Mouse (Mus musculus) liver, embryonic 15.5 days (tissue): ENCODE measurements at regions not wholly inside any gene's neighbourhood (a gene's known extent, or its start where the extent isn't known, plus 50 kb on each side); places are given as distances from the start of the nearest gene placed in this dataset.

Source experiments
- ATAC-seq: fragments of 200-750 bp; cut with Nextera tagmentation; 2 replicates; pipeline ENCODE4 v1.8.0; 2017; ENCODE audit warnings: moderate number of reproducible peaks, mild to moderate bottlenecking, moderate library complexity; ENCODE audit not compliant: insufficient read depth
- H3K27ac ChIP-seq: fragments of 300-500 bp; sonication (generic); replicated peaks from 2 replicates; pipeline ENCODE4 v1.5.1; 2015; ENCODE audit warnings: mild to moderate bottlenecking, inconsistent platforms
- H3K27me3 ChIP-seq: fragments of 300-500 bp; sonication (generic); 2 replicates; pipeline ENCODE4 v1.6.1; 2015; ENCODE audit warnings: mild to moderate bottlenecking, inconsistent platforms
- H3K36me3 ChIP-seq: fragments of 300-500 bp; sonication (generic); replicated peaks from 2 replicates; pipeline ENCODE4 v1.6.1; 2015; ENCODE audit warnings: moderate library complexity, mild to moderate bottlenecking, inconsistent platforms
- H3K4me1 ChIP-seq: fragments of 300-500 bp; sonication (generic); replicated peaks from 2 replicates; pipeline ENCODE4 v1.6.1; 2015; ENCODE audit warnings: inconsistent platforms
- H3K4me2 ChIP-seq: fragments of 300-500 bp; sonication (generic); 2 replicates; pipeline ENCODE4 v1.6.1; 2015; ENCODE audit warnings: moderate library complexity, mild to moderate bottlenecking, inconsistent platforms
- H3K4me3 ChIP-seq: fragments of 300-500 bp; sonication (generic); replicated peaks from 2 replicates; pipeline ENCODE4 v1.5.1; 2015; ENCODE audit warnings: mild to moderate bottlenecking, inconsistent platforms
- H3K9ac ChIP-seq: fragments of 300-500 bp; sonication (generic); 2 replicates; pipeline ENCODE4 v1.6.1; 2015; ENCODE audit warnings: moderate library complexity, mild to moderate bottlenecking, inconsistent platforms
- H3K9me3 ChIP-seq: fragments of 300-500 bp; sonication (generic); replicated peaks from 2 replicates; pipeline ENCODE4 v1.6.1; 2016; ENCODE audit warnings: inconsistent platforms
- WGBS: fragments of 180-500 bp; shearing (Covaris S2); methylation state at CpG from one replicate; pipeline ENCODE4 v1.1.7; 2015; ENCODE audit warnings: mixed read lengths; ENCODE audit not compliant: insufficient replicate concordance; 5-methylcytosine and 5-hydroxymethylcytosine counted together

DNA sequence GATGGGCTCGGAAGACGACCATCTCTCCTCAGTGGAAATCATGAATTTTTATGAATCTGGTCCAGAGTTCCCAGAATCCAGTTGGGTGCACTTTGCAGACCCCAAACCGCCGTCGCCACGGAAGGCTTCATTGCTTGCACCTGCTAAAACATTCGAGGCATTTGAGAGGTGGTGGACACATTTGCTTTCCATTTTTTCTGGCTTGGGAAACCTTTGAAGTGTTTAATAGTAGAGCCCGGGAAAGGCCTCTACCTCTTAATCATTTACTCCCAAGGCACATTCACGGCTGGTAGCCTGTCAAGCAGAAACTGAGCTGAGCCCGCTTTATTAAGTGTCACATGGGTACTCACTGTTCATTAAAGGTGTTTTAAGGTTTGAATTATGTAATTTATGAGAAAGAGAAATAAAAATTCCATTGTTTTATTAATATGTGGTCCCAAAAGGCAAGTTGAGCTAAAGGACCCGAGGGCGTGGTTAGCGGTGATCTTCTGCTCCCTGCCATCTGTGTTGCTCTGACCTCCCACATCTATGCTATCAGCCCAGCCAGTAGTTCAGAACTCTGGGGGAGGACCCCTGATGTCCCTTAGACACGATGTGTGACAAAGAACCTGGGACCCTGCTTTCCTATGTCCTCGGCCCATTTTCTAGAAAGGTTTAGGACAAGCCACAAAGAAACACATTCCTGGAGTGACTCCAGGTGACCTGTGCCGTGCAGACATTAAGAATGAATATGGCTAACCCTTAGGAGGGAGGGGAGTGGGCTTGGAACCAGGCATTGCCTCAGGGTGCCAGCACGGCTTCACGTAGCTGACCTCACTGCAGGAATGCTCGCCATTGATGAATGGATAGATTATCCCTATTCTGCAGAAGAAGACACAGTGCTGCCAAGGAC, 227.9 kb downstream of the Emx2 start:
- 61% methylated on average over 19 of the region's 19 CpGs for WGBS
- no peak for ATAC-seq
- no peak overlapping the region for H3K4me3 ChIP-seq

DNA sequence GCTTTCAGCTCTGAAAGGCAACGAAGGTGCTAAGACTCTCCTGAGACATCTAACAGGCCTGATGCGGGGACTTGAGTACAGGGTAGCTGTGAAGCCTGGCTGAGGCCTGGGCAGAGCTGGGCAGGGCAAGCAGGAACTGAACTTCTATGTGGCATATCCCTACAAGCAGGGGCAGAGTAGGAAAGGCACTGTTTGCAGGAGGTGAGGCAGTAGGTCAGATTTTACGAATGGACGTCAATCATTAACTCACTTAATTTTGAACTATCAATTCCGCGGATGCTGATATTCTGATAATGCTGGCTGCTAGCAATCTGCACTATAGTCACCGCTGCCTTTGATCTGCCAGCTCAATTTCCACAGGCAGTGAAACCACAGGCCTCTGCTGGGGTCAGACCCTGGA, 229.0 kb downstream of the Emx2 start:
- WGBS = 69% methylated on average over 7 of the region's 7 CpGs
- H3K27ac ChIP-seq = no peak overlapping the region
- H3K36me3 ChIP-seq = no peaks in the 10 kb centered on the region
- no peaks in the 10 kb centered on the region for H3K27me3 ChIP-seq
- H3K4me3 ChIP-seq = no peak overlapping the region
- H3K9ac ChIP-seq = no peak overlapping the region
- H3K4me2 ChIP-seq = no peak overlapping the region
- no peak for ATAC-seq
- no peaks in the 10 kb centered on the region for H3K4me1 ChIP-seq
- no peaks in the 10 kb centered on the region for H3K9me3 ChIP-seq

More for the DNA sequence above, 227.9 kb downstream of the Emx2 start:
- Histone ChIP-seq H3K9me3 (no peaks in the 10 kb centered on the region), H3K27me3 (no peaks in the 10 kb centered on the region), H3K4me2 (no peak overlapping the region), H3K36me3 (no peaks in the 10 kb centered on the region), H3K9ac (no peak overlapping the region), H3K27ac (no peak overlapping the region), H3K4me1 (no peaks in the 10 kb centered on the region)

DNA sequence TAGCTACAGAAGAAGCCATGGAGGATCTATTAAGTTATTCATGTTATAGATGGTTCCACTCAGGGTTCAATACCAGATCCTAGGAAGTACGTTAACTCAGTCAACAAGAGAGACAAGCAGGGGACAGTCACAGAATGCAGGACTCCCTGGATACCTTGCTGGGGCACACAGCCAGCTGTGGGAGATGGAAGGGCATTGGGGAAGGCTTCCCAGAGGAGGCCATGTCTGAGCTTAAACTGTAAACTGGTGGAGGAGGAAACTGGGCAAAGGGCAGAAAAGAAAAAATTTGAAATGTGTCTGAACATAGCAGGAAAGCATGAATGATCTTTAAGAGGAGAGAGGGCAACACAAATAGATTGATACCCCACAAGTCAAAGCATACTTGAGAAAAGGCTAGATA, 229.5 kb downstream of the Emx2 start:
- Histone ChIP-seq H3K4me3 (no peak overlapping the region), H3K4me1 (no peaks in the 10 kb centered on the region), H3K9me3 (no peaks in the 10 kb centered on the region), H3K36me3 (no peaks in the 10 kb centered on the region), H3K27ac (no peak overlapping the region), H3K4me2 (no peak overlapping the region), H3K9ac (no peak overlapping the region), H3K27me3 (no peaks in the 10 kb centered on the region)
- ATAC-seq = no peak
- WGBS = 42% methylated on average over 1 of the region's 1 CpGs

DNA sequence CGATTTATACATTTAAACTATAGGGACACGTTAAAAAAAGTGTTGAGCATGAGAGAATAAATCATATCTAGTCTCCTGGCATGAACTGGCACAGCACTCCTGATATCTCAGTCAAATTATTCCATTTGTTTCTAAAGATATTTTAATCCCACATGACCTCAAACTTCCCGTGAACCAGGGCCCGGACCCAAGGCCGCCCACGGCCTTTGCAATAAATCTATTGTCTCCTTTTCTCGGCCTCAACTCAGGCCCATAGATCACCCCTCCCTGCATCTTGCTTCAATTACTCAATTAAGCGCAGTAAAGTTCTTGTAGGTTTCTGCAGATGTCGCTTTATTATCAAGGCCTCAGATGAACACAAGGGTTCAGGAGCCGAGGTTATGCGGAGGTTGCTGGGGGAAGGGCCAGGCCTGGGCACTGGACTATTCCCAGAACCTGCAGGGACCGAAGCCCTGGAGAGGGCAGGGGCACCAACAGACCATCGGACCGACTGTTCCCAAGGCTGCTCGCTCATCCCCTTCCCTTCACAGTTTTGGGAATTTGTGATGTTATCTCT, 233.4 kb downstream of the Emx2 start:
- no peaks in the 10 kb centered on the region for H3K9me3 ChIP-seq
- 71% methylated on average over 15 of the region's 15 CpGs for WGBS

DNA sequence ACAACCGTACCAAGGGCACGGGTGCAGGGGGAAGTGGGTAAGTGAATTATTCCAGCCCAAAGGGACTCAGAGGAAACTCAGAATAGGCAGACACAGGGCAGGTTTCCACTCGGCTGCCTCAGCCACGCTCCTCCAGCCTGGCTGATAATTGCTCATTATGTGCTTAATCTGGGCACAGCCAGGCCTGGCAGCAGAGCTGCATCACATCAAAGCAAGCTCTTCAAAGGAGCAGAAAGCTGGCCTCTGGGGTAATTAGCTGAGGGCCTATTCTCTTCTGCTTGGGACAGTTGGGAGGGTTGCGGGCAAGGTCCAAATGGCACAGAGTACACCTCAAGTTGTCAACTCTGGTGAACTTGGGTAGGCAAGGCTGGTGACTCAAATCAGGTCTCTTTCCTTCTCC, 239.5 kb downstream of the Emx2 start:
- Histone ChIP-seq H3K9ac (no peak overlapping the region), H3K4me1 (no peaks in the 10 kb centered on the region), H3K27ac (no peak overlapping the region), H3K9me3 (no peaks in the 10 kb centered on the region), H3K27me3 (no peaks in the 10 kb centered on the region), H3K4me3 (no peak overlapping the region), H3K4me2 (no peak overlapping the region), H3K36me3 (no peaks in the 10 kb centered on the region)
- no peak for ATAC-seq
- 50% methylated on average over 5 of the region's 5 CpGs for WGBS

More for the DNA sequence above, 233.4 kb downstream of the Emx2 start:
- no peak overlapping the region for H3K9ac ChIP-seq
- H3K36me3 ChIP-seq = no peaks in the 10 kb centered on the region
- no peak for ATAC-seq
- H3K27ac ChIP-seq = no peak overlapping the region
- no peak overlapping the region for H3K4me2 ChIP-seq
- no peaks in the 10 kb centered on the region for H3K27me3 ChIP-seq
- no peaks in the 10 kb centered on the region for H3K4me1 ChIP-seq
- no peak overlapping the region for H3K4me3 ChIP-seq

DNA sequence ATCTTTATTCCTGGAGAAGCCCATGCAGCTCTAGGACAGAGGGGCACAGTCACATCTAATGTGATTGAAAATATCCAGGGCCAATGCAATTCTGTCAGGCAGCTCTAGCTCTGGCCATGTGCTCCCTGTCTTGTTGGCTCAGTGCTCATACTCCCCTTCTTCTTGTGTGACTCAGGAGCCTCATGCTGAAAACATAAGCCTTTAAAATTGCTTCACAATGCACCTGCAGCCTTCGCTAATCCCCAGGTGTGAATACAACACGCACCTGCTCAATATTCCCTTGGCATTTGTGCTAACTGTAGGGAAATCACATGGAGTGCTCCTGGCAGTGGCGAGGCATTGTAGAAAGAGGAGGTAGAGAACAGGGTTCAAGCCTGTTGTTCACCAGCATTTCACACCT, 242.0 kb downstream of the Emx2 start:
- Histone ChIP-seq H3K27ac (no peak overlapping the region), H3K4me1 (no peaks in the 10 kb centered on the region), H3K27me3 (no peaks in the 10 kb centered on the region), H3K4me2 (no peak overlapping the region), H3K36me3 (no peaks in the 10 kb centered on the region), H3K4me3 (no peak overlapping the region), H3K9me3 (no peaks in the 10 kb centered on the region), H3K9ac (no peak overlapping the region)
- WGBS = 44% methylated on average over 3 of the region's 3 CpGs
- no peak for ATAC-seq

GRCm38 (mm10) chr19:59707106-59707505, 236.3 kb downstream of the Rab11fip2 start:
- H3K4me2 ChIP-seq = no peak overlapping the region
- WGBS = 41% methylated on average over 5 of the region's 5 CpGs
- no peaks in the 10 kb centered on the region for H3K27me3 ChIP-seq
- no peak overlapping the region for H3K9ac ChIP-seq
- ATAC-seq = no peak
- H3K9me3 ChIP-seq = no peaks in the 10 kb centered on the region
- no peaks in the 10 kb centered on the region for H3K36me3 ChIP-seq
- H3K4me3 ChIP-seq = no peak overlapping the region
- H3K4me1 ChIP-seq = no peaks in the 10 kb centered on the region
- H3K27ac ChIP-seq = no peak overlapping the region

- H3K27me3 ChIP-seq = no peaks in the 10 kb centered on the region
- no peak for ATAC-seq
- 40% methylated on average over 2 of the region's 2 CpGs for WGBS
Observed at GRCm38 (mm10) chr19:59709180-59709579, 234.3 kb downstream of the Rab11fip2 start.

DNA sequence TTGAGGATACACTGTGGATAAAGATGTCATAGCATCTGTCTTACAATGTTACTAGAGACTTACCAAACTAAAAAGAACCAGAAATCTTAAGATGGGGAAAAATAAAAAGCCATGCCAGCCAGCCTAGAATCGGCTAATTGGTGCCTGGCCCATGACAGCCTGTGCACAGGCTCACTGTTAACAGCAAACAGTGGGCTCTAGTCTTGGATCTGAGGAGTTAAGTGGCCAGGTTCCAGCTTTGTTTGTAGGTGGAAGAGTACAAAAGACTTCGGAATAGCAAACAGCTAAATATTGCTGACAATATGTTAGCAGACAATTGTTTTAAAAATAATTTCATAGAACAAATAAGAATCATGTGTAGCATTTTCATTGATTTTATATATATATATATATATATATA, 228.4 kb downstream of the Rab11fip2 start:
- Histone ChIP-seq H3K4me3 (no peak overlapping the region), H3K4me1 (no peaks in the 10 kb centered on the region), H3K9ac (no peak overlapping the region), H3K27me3 (no peaks in the 10 kb centered on the region), H3K36me3 (no peaks in the 10 kb centered on the region), H3K4me2 (no peak overlapping the region), H3K27ac (no peak overlapping the region), H3K9me3 (no peaks in the 10 kb centered on the region)
- 60% methylated on average over 2 of the region's 2 CpGs for whole genome bisulfite sequencing
- ATAC-seq = no peak

More at GRCm38 (mm10) chr19:59709180-59709579, 234.3 kb downstream of the Rab11fip2 start:
- Histone ChIP-seq H3K9ac (no peak overlapping the region), H3K9me3 (no peaks in the 10 kb centered on the region), H3K36me3 (no peaks in the 10 kb centered on the region), H3K4me3 (no peak overlapping the region), H3K4me2 (no peak overlapping the region), H3K27ac (no peak overlapping the region), H3K4me1 (no peaks in the 10 kb centered on the region)

DNA sequence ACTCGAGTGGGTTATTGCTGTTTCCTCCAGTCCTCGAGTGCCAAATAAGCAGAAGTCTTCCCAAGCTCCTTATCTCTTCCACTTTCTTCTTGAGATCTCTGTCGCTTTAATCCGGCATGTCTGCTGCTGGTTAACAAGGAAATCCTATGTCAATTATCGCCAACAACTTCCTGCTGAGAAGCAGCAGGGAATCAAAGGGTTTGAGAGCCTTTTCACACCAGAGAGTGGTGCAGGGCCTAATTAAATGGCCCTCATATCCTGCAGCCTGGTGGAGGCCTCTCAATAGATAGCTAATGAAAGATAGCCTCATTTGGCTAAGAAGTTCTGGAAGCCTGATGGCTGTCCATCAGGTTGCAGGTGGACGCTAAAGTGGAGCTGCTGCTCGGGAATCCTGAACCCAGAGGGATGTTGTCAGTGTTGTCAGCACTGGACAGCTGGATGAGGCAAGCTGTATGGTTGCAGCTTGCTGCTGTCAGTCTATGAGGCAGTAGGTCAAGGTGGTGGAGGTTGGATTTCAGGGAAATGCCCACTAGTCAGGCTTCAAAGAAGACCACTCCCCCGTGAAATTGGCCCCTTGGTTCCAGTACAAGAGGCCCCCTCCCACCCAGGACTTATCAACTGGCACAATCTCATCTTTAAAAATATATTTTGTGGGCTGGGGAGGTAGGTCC, 225.5 kb downstream of the Rab11fip2 start:
- WGBS = 11% methylated on average over 8 of the region's 8 CpGs
- H3K9ac ChIP-seq = no peak overlapping the region
- ATAC-seq = no peak

GRCm38 (mm10) chr19:59738541-59738940, 204.9 kb downstream of the Rab11fip2 start:
- no peaks in the 10 kb centered on the region for H3K4me1 ChIP-seq
- H3K36me3 ChIP-seq = no peaks in the 10 kb centered on the region
- H3K9ac ChIP-seq = no peak overlapping the region
- no peak overlapping the region for H3K4me3 ChIP-seq
- H3K27me3 ChIP-seq = no peaks in the 10 kb centered on the region
- no peak overlapping the region for H3K27ac ChIP-seq
- 57% methylated on average over 8 of the region's 8 CpGs for WGBS
- no peaks in the 10 kb centered on the region for H3K9me3 ChIP-seq
- no peak overlapping the region for H3K4me2 ChIP-seq
- ATAC-seq = no peak

More for the DNA sequence above, 225.5 kb downstream of the Rab11fip2 start:
- no peaks in the 10 kb centered on the region for H3K4me1 ChIP-seq
- no peaks in the 10 kb centered on the region for H3K36me3 ChIP-seq
- no peaks in the 10 kb centered on the region for H3K9me3 ChIP-seq
- no peak overlapping the region for H3K4me2 ChIP-seq
- no peaks in the 10 kb centered on the region for H3K27me3 ChIP-seq
- no peak overlapping the region for H3K4me3 ChIP-seq
- no peak overlapping the region for H3K27ac ChIP-seq
